Mouse (Mus musculus): ENCODE measurements around the gene AI837181. TPM values are rescaled to one million over a fixed set of nuclear protein-coding genes. Genes with fewer than 3 reads are reported as not detected.

AI837181 gene
- polyA plus RNA-seq, 1 experiment from 2014 or later, result 68.6 TPM

Other genes with a start within 250 kb of the AI837181 start
- 19.9 and 23.7 TPM in 2 replicates for gene Pacs1, start 152.0 kb upstream of the AI837181 start, polyA plus RNA-seq (2015; fragmentation: Nextera tagmentation; extraction: Ambion mirVana)
- 291 and 302 TPM in 2 replicates for gene Sf3b2, start 129.7 kb upstream of the AI837181 start, polyA plus RNA-seq (2015; fragmentation: Nextera tagmentation; extraction: Ambion mirVana)
- gene Gal3st3, start 126.8 kb upstream of the AI837181 start, polyA plus RNA-seq (2015; fragmentation: Nextera tagmentation; extraction: Ambion mirVana), result 4.7 and 5.5 TPM in 2 replicates
- not detected in 2 replicates for gene Catsper1, start 89.4 kb upstream of the AI837181 start, polyA plus RNA-seq (2015; fragmentation: Nextera tagmentation; extraction: Ambion mirVana)
- 40.0 and 50.9 TPM in 2 replicates for gene Cst6, start 75.6 kb upstream of the AI837181 start, polyA plus RNA-seq (2015; fragmentation: Nextera tagmentation; extraction: Ambion mirVana)
- 57.3 and 60.1 TPM in 2 replicates for gene Eif1ad, start 58.4 kb upstream of the AI837181 start, polyA plus RNA-seq (2015; fragmentation: Nextera tagmentation; extraction: Ambion mirVana)
- gene Banf1, start 58.0 kb upstream of the AI837181 start, polyA plus RNA-seq (2015; fragmentation: Nextera tagmentation; extraction: Ambion mirVana), result 372 and 374 TPM in 2 replicates
- 67.0 and 72.1 TPM in 2 replicates for gene Sart1, start 36.4 kb upstream of the AI837181 start, polyA plus RNA-seq (2015; fragmentation: Nextera tagmentation; extraction: Ambion mirVana)
- gene Tsga10ip, start 22.6 kb upstream of the AI837181 start, polyA plus RNA-seq (2015; fragmentation: Nextera tagmentation; extraction: Ambion mirVana), result 0.42 TPM in 1 of 2 replicates, not detected in the other
- gene Drap1, start 165 bp upstream of the AI837181 start, polyA plus RNA-seq (2015; fragmentation: Nextera tagmentation; extraction: Ambion mirVana), result 254 and 257 TPM in 2 replicates
- not detected in 2 replicates for gene Fosl1, start 22.4 kb downstream of the AI837181 start, polyA plus RNA-seq (2015; fragmentation: Nextera tagmentation; extraction: Ambion mirVana)
- 6.6 and 6.9 TPM in 2 replicates for gene Ccdc85b, start 32.8 kb downstream of the AI837181 start, polyA plus RNA-seq (2015; fragmentation: Nextera tagmentation; extraction: Ambion mirVana)
- gene Fibp, start 35.5 kb downstream of the AI837181 start, polyA plus RNA-seq (2015; fragmentation: Nextera tagmentation; extraction: Ambion mirVana), result 99.3 and 105 TPM in 2 replicates
- gene Ctsw, start 43.4 kb downstream of the AI837181 start, polyA plus RNA-seq (2015; fragmentation: Nextera tagmentation; extraction: Ambion mirVana), result 0.82 and 1.7 TPM in 2 replicates
- gene Efemp2, start 48.8 kb downstream of the AI837181 start, polyA plus RNA-seq (2015; fragmentation: Nextera tagmentation; extraction: Ambion mirVana), result 221 and 223 TPM in 2 replicates
- 35.5 and 36.6 TPM in 2 replicates for gene Mus81, start 63.3 kb downstream of the AI837181 start, polyA plus RNA-seq (2015; fragmentation: Nextera tagmentation; extraction: Ambion mirVana)
- gene Cfl1, start 65.3 kb downstream of the AI837181 start, polyA plus RNA-seq (2015; fragmentation: Nextera tagmentation; extraction: Ambion mirVana), result 2,209 and 2,356 TPM in 2 replicates
- gene 1700020D05Rik, start 78.6 kb downstream of the AI837181 start, polyA plus RNA-seq (2015; fragmentation: Nextera tagmentation; extraction: Ambion mirVana), result not detected in 2 replicates
- gene Snx32, start 85.4 kb downstream of the AI837181 start, polyA plus RNA-seq (2015; fragmentation: Nextera tagmentation; extraction: Ambion mirVana), result 9.4 and 10.3 TPM in 2 replicates
- gene Ovol1, start 135.5 kb downstream of the AI837181 start, polyA plus RNA-seq (2015; fragmentation: Nextera tagmentation; extraction: Ambion mirVana), result 30.1 and 30.3 TPM in 2 replicates
- 4.3 and 4.4 TPM in 2 replicates for gene Ap5b1, start 142.9 kb downstream of the AI837181 start, polyA plus RNA-seq (2015; fragmentation: Nextera tagmentation; extraction: Ambion mirVana)
- gene Rnaseh2c, start 176.7 kb downstream of the AI837181 start, polyA plus RNA-seq (2015; fragmentation: Nextera tagmentation; extraction: Ambion mirVana), result 115 and 116 TPM in 2 replicates
- gene Kat5, start 185.1 kb downstream of the AI837181 start, polyA plus RNA-seq (2015; fragmentation: Nextera tagmentation; extraction: Ambion mirVana), result 43.3 and 48.7 TPM in 2 replicates
- gene Rela, start 212.3 kb downstream of the AI837181 start, polyA plus RNA-seq (2015; fragmentation: Nextera tagmentation; extraction: Ambion mirVana), result 57.3 and 62.0 TPM in 2 replicates
- gene Sipa1, start 238.6 kb downstream of the AI837181 start, polyA plus RNA-seq (2015; fragmentation: Nextera tagmentation; extraction: Ambion mirVana), result 31.1 and 31.2 TPM in 2 replicates